Mouse (Mus musculus) limb, embryonic 10.5 days (tissue): ENCODE data around the gene Gm42417. TPM values are rescaled to one million over a fixed set of nuclear protein-coding genes. Genes with fewer than 3 reads are reported as not detected.

Experiments
- DNase-seq: peaks from one replicate; pipeline ENCODE4 v3.0.0-alpha.2; 2017; ENCODE audit warnings: low spot score
- H3K27ac ChIP-seq: fragments of 300-500 bp; sonication (generic); 2 replicates; pipeline ENCODE4 v1.5.1; 2016; ENCODE audit warnings: mild to moderate bottlenecking
- H3K27me3 ChIP-seq: fragments of 300-500 bp; sonication (generic); 2 replicates; pipeline ENCODE4 v1.6.1; 2016; ENCODE audit warnings: low read depth, mild to moderate bottlenecking; ENCODE audit not compliant: poor library complexity, severe bottlenecking
- H3K36me3 ChIP-seq: fragments of 300-500 bp; sonication (generic); 2 replicates; pipeline ENCODE4 v1.6.1; 2016; ENCODE audit warnings: mild to moderate bottlenecking, moderate library complexity
- H3K4me1 ChIP-seq: fragments of 300-500 bp; sonication (generic); 2 replicates; pipeline ENCODE4 v1.6.1; 2016
- H3K4me3 ChIP-seq: fragments of 300-500 bp; sonication (generic); 2 replicates; pipeline ENCODE4 v1.5.1; 2016; ENCODE audit warnings: mild to moderate bottlenecking, moderate library complexity
- H3K9me3 ChIP-seq: fragments of 300-500 bp; sonication (generic); replicated peaks from 2 replicates; pipeline ENCODE4 v1.6.1; 2016; ENCODE audit warnings: mild to moderate bottlenecking
- WGBS: fragments of 180-500 bp; shearing (Covaris S2); methylation state at CpG from one replicate; pipeline ENCODE4 v1.1.7; 2016; 5-methylcytosine and 5-hydroxymethylcytosine counted together
- polyA plus RNA-seq: library from polyadenylated mRNA; unstranded; fragments of >200 nt; fragmentation: Nextera tagmentation; extraction: Ambion mirVana; gene quantifications from 2 replicates; pipeline ENCODE4 v1.2.1, GENCODE M21; 2016

The Gm42417 gene
- polyA plus RNA-seq, 1 experiment from 2014 or later: 0.39 TPM

DNA sequence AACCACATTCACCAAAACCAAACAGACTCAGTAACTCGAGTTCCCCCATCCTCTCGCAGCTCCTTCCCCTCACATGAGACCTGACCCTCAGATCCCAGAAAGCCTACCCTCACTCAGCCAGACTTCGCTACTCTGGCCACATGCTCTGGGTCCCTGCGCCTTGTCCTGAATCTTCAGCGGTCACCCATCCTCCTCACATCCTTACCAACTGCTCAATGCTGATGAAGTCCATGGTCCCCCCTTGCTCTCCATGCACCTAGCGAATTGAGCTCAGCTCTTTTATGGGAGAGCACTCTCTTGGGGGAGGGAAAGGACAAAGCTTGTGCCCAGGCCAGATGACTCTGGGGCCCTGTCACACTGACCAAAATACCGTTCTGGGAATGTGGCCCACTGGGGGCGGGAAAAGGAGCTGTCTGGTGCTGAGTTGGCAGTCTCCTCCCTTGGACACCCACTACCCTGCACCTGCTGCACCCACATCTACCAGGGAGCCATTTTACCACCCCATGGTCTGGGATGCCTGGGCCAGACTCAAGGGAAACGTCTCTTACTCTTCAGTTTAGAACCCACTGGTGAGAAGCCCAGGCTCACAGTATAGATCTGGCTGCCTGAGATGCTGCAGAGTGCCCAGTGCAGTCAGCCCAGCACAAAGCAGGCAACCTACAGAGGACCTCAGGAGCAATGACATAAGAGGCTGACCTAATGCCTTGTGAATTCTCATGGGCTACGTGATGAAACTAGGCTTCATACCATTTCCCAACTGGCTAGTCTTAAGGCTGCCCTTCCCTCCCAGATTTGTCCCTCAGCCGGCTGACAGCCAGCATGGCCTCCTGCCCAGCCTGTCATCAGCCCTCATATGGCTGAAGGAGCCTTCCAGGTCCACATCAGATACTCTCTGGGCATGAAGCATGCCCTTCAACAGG is 3.5 kb downstream of the Gm42417 start:
- Histone ChIP-seq H3K4me3 (no peak overlapping the region), H3K27ac (no peak overlapping the region), H3K36me3 (peaks cover 39% of the 10 kb centered on the region), H3K27me3 (no peaks in the 10 kb centered on the region), H3K9me3 (no peaks in the 10 kb centered on the region), H3K4me1 (0 out of 2 replicates have a peak, but pooled peaks cover 10% of the 10 kb centered on the region)
- DNase-seq: no peak
- 85% methylated on average over 11 of the region's 11 CpGs for WGBS

DNA sequence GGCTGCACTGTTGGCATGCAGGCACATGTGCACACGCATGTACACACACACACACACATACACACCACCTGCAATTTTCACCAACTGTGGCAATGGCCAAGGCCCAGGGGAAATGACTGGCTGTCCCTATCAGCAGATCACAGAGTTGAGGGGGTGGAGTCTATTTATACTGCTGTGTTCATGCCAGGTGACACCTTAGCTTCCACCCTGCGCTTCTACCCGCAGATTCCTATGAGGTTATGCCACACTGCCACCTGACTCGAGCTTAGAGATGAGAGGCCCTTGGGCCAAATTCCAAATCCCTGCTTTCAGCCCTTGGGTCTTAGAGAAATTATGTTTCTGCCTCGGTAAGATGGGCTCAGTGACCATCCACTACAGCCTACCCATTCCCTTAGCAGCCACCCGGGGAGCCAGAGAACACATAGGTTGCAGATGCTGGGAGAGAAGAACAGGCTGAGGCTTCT is 4.6 kb downstream of the Gm42417 start:
- Histone ChIP-seq H3K27me3 (no peaks in the 10 kb centered on the region), H3K4me1 (0 out of 2 replicates have a peak, but pooled peaks cover 9% of the 10 kb centered on the region), H3K36me3 (peaks cover 32% of the 10 kb centered on the region), H3K4me3 (no peak overlapping the region), H3K27ac (no peak overlapping the region), H3K9me3 (no peaks in the 10 kb centered on the region)
- no peak for DNase-seq
- 73% methylated on average over 6 of the region's 6 CpGs for WGBS

DNA sequence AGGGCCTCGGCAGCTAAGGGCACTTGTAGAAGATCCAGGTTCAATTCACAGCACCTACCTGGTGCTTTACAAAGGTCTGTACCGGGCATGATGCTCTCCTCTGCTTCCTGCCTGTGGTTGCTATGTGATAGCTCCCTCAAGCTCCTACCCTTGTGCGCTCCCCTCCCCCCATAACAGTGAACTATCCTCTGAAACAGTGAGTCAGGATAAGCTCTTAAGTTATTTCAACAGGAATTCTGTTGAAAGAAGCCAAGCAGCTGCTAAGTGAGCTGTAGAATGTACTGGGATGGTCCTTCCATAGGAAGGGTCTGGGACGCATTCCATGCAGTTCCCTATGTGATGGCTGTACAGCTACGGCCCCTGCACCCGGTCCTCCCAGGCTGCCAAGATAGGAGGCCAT is 5.7 kb downstream of the Gm42417 start:
- Histone ChIP-seq H3K27ac (no peak overlapping the region; the same call in 1 of the 2 replicates), H3K4me1 (0 out of 2 replicates have a peak, but pooled peaks cover 3% of the 10 kb centered on the region)

DNA sequence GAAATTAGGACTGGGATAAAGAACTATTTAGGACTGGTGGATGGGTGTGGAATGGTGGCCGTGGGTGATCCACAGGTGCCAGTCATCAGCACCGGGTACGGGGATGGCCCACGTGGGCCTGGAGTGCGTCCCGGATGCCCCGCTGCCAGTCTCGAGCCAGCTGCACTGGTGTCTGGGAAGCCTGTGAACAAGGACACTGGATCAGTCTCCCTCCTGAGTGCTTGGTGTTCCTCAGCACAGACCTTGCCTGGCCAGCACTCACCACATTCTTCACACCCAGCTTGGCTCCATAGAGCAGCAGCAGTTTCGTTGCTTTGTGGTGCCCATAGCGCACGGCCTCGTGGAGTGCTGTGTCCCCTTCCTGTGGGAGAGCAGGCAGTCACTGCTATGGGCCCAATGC is 7.8 kb downstream of the Gm42417 start:
- H3K27ac ChIP-seq: no peak overlapping the region
- no peak for DNase-seq
- no peak overlapping the region for H3K4me3 ChIP-seq
- no peaks in the 10 kb centered on the region for H3K9me3 ChIP-seq
- 92% methylated on average over 12 of the region's 12 CpGs for WGBS
- 0 out of 2 replicates have a peak, but pooled peaks cover 3% of the 10 kb centered on the region for H3K4me1 ChIP-seq
- H3K36me3 ChIP-seq: peaks cover 33% of the 10 kb centered on the region
- no peaks in the 10 kb centered on the region for H3K27me3 ChIP-seq

More for the DNA sequence above, 5.7 kb downstream of the Gm42417 start:
- no peak overlapping the region for H3K4me3 ChIP-seq
- WGBS: 84% methylated on average over 6 of the region's 6 CpGs
- peaks cover 23% of the 10 kb centered on the region for H3K36me3 ChIP-seq
- H3K27me3 ChIP-seq: no peaks in the 10 kb centered on the region
- no peaks in the 10 kb centered on the region for H3K9me3 ChIP-seq
- no peak for DNase-seq

DNA sequence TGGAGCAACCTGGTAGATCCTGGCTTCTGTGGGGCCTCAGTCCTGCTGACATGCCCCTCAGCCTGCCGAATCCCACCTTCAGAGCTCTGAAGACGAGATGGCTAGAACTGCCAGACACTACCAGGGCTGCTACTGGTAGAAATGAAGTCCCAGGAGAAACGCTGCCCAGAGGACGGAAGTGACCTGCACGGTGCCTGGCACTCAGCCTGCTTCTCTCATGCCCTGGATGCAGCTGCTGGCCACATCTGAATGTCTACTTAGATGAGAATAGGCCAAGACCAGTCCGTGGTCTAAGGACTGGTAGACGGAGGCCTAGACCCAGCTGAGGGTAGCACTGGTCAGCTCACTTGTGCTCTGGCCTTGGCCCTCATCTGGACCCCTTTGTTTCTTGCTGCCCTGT is 8.3 kb downstream of the Gm42417 start:
- no peaks in the 10 kb centered on the region for H3K27me3 ChIP-seq
- peaks cover 37% of the 10 kb centered on the region for H3K36me3 ChIP-seq
- H3K27ac ChIP-seq: no peak overlapping the region
- H3K4me1 ChIP-seq: no peaks in the 10 kb centered on the region
- H3K4me3 ChIP-seq: no peak overlapping the region
- no peaks in the 10 kb centered on the region for H3K9me3 ChIP-seq
- WGBS: 96% methylated on average over 7 of the region's 7 CpGs
- no peak for DNase-seq

DNA sequence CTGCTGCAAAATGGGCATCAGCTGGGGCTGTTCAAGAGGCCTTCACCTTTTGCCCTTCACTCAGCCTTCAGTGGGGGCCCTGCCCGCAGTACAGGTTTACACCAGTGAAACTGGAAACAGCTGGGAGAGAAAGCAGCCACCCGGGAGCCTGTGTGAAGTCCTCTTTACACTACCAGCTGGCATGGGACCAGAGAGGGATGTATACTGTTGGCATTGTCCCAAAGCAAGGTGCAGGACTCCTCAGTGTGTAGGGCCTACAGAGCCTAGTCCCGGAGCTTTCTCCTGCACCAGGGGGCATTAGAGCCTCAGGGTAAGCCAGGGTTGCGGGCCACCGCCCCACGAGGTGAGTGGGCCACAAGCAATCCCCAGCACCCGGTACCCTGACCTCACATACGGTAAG is 8.7 kb downstream of the Gm42417 start:
- 82% methylated on average over 8 of the region's 8 CpGs for WGBS
- H3K9me3 ChIP-seq: no peaks in the 10 kb centered on the region
- no peak for DNase-seq
- H3K4me1 ChIP-seq: no peaks in the 10 kb centered on the region
- H3K27me3 ChIP-seq: no peaks in the 10 kb centered on the region
- no peak overlapping the region for H3K4me3 ChIP-seq
- H3K36me3 ChIP-seq: peaks cover 42% of the 10 kb centered on the region
- H3K27ac ChIP-seq: no peak overlapping the region

DNA sequence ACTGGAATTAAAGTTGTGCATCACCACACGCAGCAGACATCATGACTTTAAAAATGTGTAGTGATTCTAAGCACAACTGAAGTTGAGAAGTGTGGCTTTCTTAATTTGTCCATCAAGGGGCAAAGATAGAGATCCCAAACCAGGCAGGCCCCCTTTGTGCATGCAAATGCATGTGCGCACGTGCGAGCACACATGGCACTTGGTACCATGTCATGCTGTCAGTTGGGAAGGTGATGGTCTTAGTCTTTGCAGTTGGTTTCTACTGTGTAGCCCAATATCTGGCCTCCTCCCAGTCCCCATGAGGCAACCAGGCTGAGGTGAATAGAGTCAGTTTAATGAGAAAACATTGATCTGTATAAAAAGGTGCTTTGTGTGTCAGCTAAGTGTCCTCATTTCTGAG is 9.4 kb downstream of the Gm42417 start:
- Histone ChIP-seq H3K4me3 (no peak overlapping the region), H3K27me3 (no peaks in the 10 kb centered on the region), H3K27ac (no peak overlapping the region), H3K4me1 (no peaks in the 10 kb centered on the region), H3K36me3 (peaks cover 48% of the 10 kb centered on the region), H3K9me3 (no peaks in the 10 kb centered on the region)
- WGBS: 93% methylated on average over 4 of the region's 4 CpGs
- no peak for DNase-seq

DNA sequence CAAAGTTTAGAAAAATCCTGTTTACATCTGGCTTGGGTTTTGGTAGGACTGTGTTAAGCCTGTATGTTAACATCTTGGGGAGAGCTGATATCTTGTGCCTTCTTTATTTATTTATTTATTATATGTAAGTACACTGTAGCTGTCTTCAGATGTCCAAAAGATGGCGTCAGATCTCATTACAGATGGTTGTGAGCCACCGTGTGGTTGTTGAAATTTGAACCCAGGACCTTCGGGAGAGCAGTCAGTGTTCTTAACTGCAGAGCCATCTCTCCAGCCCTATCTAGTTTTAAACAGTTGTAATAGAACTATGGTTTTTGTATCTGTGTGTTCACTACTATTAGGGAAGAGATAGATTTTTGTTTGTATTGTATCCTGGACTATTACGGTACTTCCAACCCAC is 10.0 kb downstream of the Gm42417 start:
- 93% methylated on average over 4 of the region's 4 CpGs for WGBS
- no peak for DNase-seq
- no peaks in the 10 kb centered on the region for H3K27me3 ChIP-seq
- H3K36me3 ChIP-seq: peaks cover 54% of the 10 kb centered on the region
- no peak overlapping the region for H3K4me3 ChIP-seq
- no peaks in the 10 kb centered on the region for H3K9me3 ChIP-seq
- no peak overlapping the region for H3K27ac ChIP-seq
- no peaks in the 10 kb centered on the region for H3K4me1 ChIP-seq

DNA sequence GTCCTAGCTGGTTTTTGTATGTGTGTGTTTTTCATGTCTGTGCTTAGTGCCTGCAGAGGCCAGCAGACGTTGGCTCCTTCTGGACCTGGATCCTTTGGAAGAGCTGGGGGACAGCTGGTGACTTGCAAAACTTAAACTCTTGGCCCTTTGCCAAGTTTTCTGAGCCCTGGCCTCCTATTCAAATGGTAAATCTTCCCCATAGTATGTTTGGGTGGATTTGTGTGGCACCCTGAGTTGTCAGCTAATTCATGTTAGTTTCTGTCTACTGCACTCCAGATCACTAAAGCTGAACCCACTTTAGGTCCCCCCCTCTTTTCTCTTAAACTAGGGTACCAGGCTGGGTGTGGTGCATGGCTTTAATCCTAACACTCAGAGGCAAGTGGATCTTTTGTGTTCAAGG is 10.9 kb downstream of the Gm42417 start:
- Histone ChIP-seq H3K9me3 (no peaks in the 10 kb centered on the region), H3K27ac (no peak overlapping the region), H3K36me3 (peaks cover 63% of the 10 kb centered on the region), H3K27me3 (no peaks in the 10 kb centered on the region), H3K4me3 (no peak overlapping the region), H3K4me1 (no peaks in the 10 kb centered on the region)
- WGBS: 77% methylated on average over 1 of the region's 1 CpGs
- no peak for DNase-seq

DNA sequence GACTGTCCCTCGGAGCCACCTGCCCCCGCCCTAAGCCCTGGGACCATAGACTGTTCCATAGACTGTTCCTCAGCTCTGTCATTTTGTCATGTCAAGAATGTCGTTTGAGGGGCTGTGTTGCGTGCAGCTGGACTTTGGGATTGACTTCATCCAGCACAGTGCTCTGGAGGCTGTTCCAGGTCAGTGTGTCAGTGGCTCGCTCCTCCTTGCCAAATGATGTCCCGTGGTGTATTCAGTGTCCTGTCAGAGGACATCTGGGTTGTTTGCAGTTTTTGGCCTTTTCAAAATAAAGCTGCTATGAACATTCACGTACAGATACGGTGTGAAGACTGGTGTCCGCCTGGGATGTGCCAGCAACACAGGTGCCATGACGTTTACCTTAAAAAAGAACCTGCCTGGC is 12.3 kb downstream of the Gm42417 start:
- Histone ChIP-seq H3K4me3 (no peak overlapping the region), H3K36me3 (peaks cover 77% of the 10 kb centered on the region), H3K27me3 (no peaks in the 10 kb centered on the region), H3K4me1 (no peaks in the 10 kb centered on the region), H3K27ac (no peak overlapping the region), H3K9me3 (no peaks in the 10 kb centered on the region)
- no peak for DNase-seq
- 92% methylated on average over 10 of the region's 10 CpGs for WGBS

DNA sequence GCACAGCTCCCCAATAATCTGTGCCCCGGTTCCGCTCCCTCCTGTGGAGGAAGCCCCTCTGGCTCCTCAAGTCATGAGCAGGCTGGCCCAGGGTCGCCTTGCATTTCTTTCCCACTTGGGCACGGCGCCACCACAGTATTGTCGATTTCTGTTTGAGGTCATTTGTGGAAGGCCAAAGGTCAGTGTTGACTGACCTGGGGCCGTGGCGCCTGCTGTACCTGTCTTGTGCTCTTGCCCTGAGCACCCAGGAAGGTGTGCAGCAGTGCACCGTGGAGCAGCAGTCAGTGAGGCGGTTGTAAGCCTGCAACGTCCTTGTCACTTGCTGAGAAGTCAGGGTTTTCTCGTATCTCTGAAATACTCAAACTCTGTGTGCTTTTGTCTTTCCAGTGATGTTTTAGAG is 13.5 kb downstream of the Gm42417 start:
- Histone ChIP-seq H3K4me1 (no peaks in the 10 kb centered on the region), H3K27me3 (no peaks in the 10 kb centered on the region), H3K4me3 (no peak overlapping the region), H3K36me3 (peaks cover 78% of the 10 kb centered on the region), H3K9me3 (no peaks in the 10 kb centered on the region), H3K27ac (no peak overlapping the region)
- 91% methylated on average over 12 of the region's 12 CpGs for WGBS
- DNase-seq: no peak

DNA sequence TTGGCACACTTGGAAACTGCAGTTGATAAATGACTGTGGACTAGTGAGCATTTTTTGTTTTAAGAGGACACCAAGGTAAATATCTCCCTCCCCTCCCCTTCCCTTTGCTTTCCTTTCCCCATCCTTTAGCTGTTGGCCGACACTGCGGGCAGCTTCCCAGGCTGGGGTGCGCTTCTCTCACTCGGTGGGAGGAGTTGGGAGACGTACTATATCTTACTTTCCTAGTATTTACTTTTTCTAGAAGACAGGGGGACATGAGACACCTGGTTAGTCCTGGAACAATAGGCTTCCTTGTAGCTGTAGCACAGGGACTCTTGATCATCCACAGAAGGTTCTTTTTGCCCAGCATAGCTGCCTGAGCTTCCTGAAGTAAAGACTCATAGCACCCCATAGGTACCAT is 15.2 kb downstream of the Gm42417 start:
- Histone ChIP-seq H3K4me3 (no peak overlapping the region), H3K4me1 (no peaks in the 10 kb centered on the region), H3K27ac (no peak overlapping the region), H3K36me3 (peaks cover 89% of the 10 kb centered on the region), H3K27me3 (no peaks in the 10 kb centered on the region), H3K9me3 (no peaks in the 10 kb centered on the region)
- 97% methylated on average over 5 of the region's 5 CpGs for WGBS
- DNase-seq: no peak

DNA sequence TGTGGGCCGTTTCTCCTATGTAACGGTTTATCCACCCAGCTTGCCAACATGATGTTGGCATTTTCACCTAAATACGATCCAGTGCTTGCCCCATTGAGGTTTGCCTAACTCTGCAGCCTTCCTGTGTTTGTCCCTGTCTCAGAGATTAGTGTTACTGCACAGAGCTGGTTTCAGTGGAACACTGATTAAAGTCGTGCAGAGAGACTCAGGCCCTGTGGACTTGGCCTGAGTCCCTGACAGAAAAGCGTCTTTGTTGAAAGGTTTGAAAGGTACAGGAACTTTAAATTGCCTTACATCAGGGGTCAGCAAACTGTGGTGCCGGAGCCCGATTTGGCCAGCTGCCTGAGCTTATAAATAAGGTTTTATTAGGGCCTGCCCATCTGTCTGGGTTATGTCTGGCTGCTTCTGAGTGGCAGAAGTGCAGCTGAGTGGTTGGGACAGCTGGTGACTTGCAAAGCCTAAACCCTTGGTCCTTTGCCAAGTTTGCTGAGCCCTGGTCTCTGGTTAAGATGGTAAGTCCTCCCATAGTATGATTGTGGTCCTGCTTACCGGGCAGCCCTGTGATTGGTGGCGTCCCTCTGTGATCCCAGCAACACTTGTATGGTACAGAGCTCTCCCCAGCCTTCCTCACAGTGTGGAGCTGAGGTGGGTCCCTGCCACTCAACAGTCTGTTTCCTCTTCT is 15.8 kb downstream of the Gm42417 start:
- peaks cover 92% of the 10 kb centered on the region for H3K36me3 ChIP-seq
- 88% methylated on average over 9 of the region's 9 CpGs for WGBS
- H3K9me3 ChIP-seq: no peaks in the 10 kb centered on the region
- H3K4me1 ChIP-seq: no peaks in the 10 kb centered on the region
- no peak overlapping the region for H3K4me3 ChIP-seq
- DNase-seq: no peak
- no peak overlapping the region for H3K27ac ChIP-seq
- H3K27me3 ChIP-seq: no peaks in the 10 kb centered on the region
